Comparison of ENCODE assay signal across 16 mouse cellular contexts in the genomic region with DNA sequence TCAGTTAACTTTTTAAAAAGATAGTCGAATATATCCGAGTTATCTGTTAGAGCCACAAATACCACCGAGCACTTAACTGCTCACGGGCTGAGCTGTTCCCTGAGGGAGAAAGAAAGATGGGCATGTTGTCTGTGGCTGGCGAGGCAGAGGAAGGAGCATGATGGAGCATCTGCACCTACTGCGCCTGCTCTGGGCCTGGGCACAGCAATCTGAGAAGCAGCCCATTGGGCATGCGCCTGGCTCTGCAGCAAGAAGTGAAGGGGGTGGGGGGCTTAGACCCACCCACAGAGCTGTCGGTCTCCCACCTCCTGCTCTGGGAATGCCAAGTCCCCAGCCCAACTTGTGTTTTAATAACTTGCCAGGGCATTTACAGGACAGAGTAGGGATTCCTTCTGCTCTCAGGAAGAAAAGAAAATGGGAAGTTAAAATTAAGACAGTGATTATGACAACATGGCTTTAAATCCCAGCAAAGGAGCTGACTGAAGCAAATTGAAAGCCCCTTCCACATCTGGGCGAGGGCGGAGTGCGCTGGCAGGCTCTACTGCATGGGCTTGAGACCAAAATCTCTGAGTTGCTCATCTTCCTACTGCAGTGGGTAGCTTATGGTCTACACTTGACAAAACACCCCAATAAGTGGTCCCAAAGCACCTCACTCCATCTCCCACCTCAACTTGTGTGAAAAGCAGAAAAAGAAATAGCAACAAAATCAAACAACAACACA. TPM values are rescaled to one million over a fixed set of nuclear protein-coding genes. Genes with fewer than 3 reads are reported as not detected.
DNase-seq lines count a peak whose midpoint lies in the region; TF ChIP-seq lines count a peak whose summit lies in the region.
"Had no signal": no experiment of that assay in that cellular context is flagged by ENCODE, and none has a peak within 500 bp of the region (broad histone marks: within the 10 kb centered on the region; RNA-seq: fewer than 3 reads in every experiment).

No protein-coding gene starts in this region.

- DNase-seq in cerebellum, postnatal 14 days, result peak; percentile 37 to 38
- no peak for DNase-seq in cerebellum, postnatal 25 days
- peak; percentile 30 for DNase-seq in layer of hippocampus, adult 9-11 months
- no peak for DNase-seq in layer of hippocampus, postnatal 14 days (ENCODE audit: low spot score in 2 of 2)
- DNase-seq in brain, embryonic 14.5 days (ENCODE audit: low read depth), result peak; percentile 23
- peak; percentile 31 for DNase-seq in gastrocnemius, postnatal 25 days
- no peak for DNase-seq in kidney, postnatal 4 days
- DNase-seq in thymus, postnatal 10 days (ENCODE audit: low spot score in 2 of 2), result no peak
- DNase-seq: adrenal gland, postnatal 25 days; cerebellum, adult 11-12 months; heart, postnatal 14 days; kidney, postnatal 36 days; liver, postnatal 0 days; right cerebral cortex, postnatal 25 days; thymus, postnatal 25 days had no signal

- no peak for TF ChIP-seq POLR2A in brain, embryonic 14.5 days (IDR thresholded peaks at IDR 0.05; ENCODE audit: borderline replicate concordance, extremely low read depth, insufficient read depth, insufficient read length, poor library complexity, severe bottlenecking)

- TF ChIP-seq CTCF in brain, embryonic 14.5 days (IDR thresholded peaks at IDR 0.05; ENCODE audit: borderline replicate concordance, extremely low read depth, insufficient read depth, insufficient read length), result no peak

RNA-seq across cellular contexts. Expression of gene Armc2, which starts 50.2 kb away (rescaled TPM):
- total RNA-seq in layer of hippocampus, postnatal 14 days (2021), result 1 to 10 TPM; 8.6 to 9.1 TPM
- polyA plus RNA-seq in brain, embryonic 14.5 days (2012; rRNA removed), result 7.8 and 10.2 TPM in 2 replicates
- under 1 TPM; 0.16 to 0.33 TPM for total RNA-seq in gastrocnemius, postnatal 25 days (2021)
- total RNA-seq: neutrophil, adult 5-6 weeks had no signal

Comparison
In these comparisons a context has a peak if more than half of its experiments do, and no peak if none do; other contexts are left out.
1. DNase-seq: peak in cerebellum, postnatal 14 days (2 of 2), layer of hippocampus, adult 9-11 months (single experiment), brain, embryonic 14.5 days (single experiment) and gastrocnemius, postnatal 25 days (single experiment); none in cerebellum, postnatal 25 days (0 of 2), layer of hippocampus, postnatal 14 days (0 of 2), kidney, postnatal 4 days (0 of 2) and thymus, postnatal 10 days (0 of 2).
2. RNA of gene Armc2, which starts 50.2 kb away (total RNA-seq): 8.6 to 9.1 TPM in layer of hippocampus, postnatal 14 days; 0.16 to 0.33 TPM in gastrocnemius, postnatal 25 days; every median in the first group is over 4 times any median in the second.